Mouse (Mus musculus) liver, adult 2 months (tissue): ENCODE data around the gene Sap30l.

Experiments
- CTCF ChIP-seq: fragments of 200-500 bp; IDR thresholded peaks from 2 replicates; pipeline ENCODE4 v1.5.1; 2011; ENCODE audit warnings: low read depth, low read length, control low read depth
- POLR2A ChIP-seq: fragments of 200-500 bp; IDR thresholded peaks from 2 replicates; pipeline ENCODE4 v1.6.1; 2011; ENCODE audit warnings: low read length, control low read depth; ENCODE audit not compliant: insufficient read depth; ENCODE audit errors: extremely low read depth

GRCm38 (mm10) chr11:57827915-57828545, 26.6 kb downstream of the Sap30l start:
- no peak for TF ChIP-seq POLR2A
- no peak for TF ChIP-seq CTCF
